Mouse (Mus musculus) CH12.LX (cell line): ENCODE results near the gene Gmds.

ENCODE experiments used
- CHD2 ChIP-seq: IDR thresholded peaks from 2 replicates; pipeline ENCODE4 v1.6.1; 2011; ENCODE audit warnings: low read length, improper control_type of control experiment
- CTCF ChIP-seq, 2 experiments: IDR thresholded peaks in 1 of 2; conservative IDR thresholded peaks in 1 of 2; 2 replicates each; pipeline ENCODE4 v1.5.1; 2011 to 2012; ENCODE audit warnings: low read depth in 2 of 2, low read length in 2 of 2, improper control_type of control experiment in 1 of 2, inconsistent platforms in 1 of 2, mild to moderate bottlenecking in 1 of 2, moderate library complexity in 1 of 2
- MAZ ChIP-seq: IDR thresholded peaks from 2 replicates; pipeline ENCODE4 v1.6.1; 2012; ENCODE audit warnings: low read depth, mild to moderate bottlenecking, inconsistent platforms, low read length, improper control_type of control experiment, moderate library complexity

GRCm38 (mm10) chr13:31864786-31865185 lies 473.8 kb downstream of the Gmds start:
- no peak for TF ChIP-seq CHD2
- no peak for TF ChIP-seq CTCF (conservative IDR thresholded peaks at IDR 0.05 in 1 of 2, IDR thresholded peaks at IDR 0.05 in 1 of 2; ENCODE audit: low read depth in 2 of 2, low read length in 2 of 2)
- TF ChIP-seq MAZ: no peak
